Mouse (Mus musculus) hindbrain, embryonic 13.5 days (tissue): Measurements from ENCODE around the gene Fam76b. TPM values are rescaled to one million over a fixed set of nuclear protein-coding genes. Genes with fewer than 3 reads are reported as not detected.
"Not testable (repeated sequence)": the region's sequence is repeated elsewhere in the genome, so short reads cannot be mapped to it uniquely, and the experiment has no call there.

Source experiments
- ATAC-seq: fragments of 200-750 bp; cut with Nextera tagmentation; 2 replicates; pipeline ENCODE4 v1.8.0; 2017; ENCODE audit warnings: moderate TSS enrichment; ENCODE audit not compliant: low FRiP score
- H3K27ac ChIP-seq: fragments of 300-500 bp; sonication (generic); 2 replicates; pipeline ENCODE4 v1.5.1; 2015; ENCODE audit warnings: inconsistent platforms, mild to moderate bottlenecking, moderate library complexity
- H3K27me3 ChIP-seq: fragments of 300-500 bp; sonication (generic); 2 replicates; pipeline ENCODE4 v1.6.1; 2015; ENCODE audit warnings: mild to moderate bottlenecking, inconsistent platforms
- H3K36me3 ChIP-seq: fragments of 300-500 bp; sonication (generic); 2 replicates; pipeline ENCODE4 v1.6.1; 2015; ENCODE audit warnings: mild to moderate bottlenecking, inconsistent platforms
- H3K4me1 ChIP-seq: fragments of 300-500 bp; sonication (generic); replicated peaks from 2 replicates; pipeline ENCODE4 v1.6.1; 2015; ENCODE audit warnings: inconsistent platforms
- H3K4me2 ChIP-seq: fragments of 300-500 bp; sonication (generic); 2 replicates; pipeline ENCODE4 v1.6.1; 2015; ENCODE audit warnings: inconsistent platforms, mild to moderate bottlenecking, moderate library complexity
- H3K4me3 ChIP-seq: fragments of 300-500 bp; sonication (generic); 2 replicates; pipeline ENCODE4 v1.5.1; 2015; ENCODE audit warnings: mild to moderate bottlenecking, inconsistent platforms
- H3K9ac ChIP-seq: fragments of 300-500 bp; sonication (generic); 2 replicates; pipeline ENCODE4 v1.6.1; 2015; ENCODE audit warnings: mild to moderate bottlenecking, inconsistent platforms
- H3K9me3 ChIP-seq: fragments of 300-500 bp; sonication (generic); 2 replicates; pipeline ENCODE4 v1.6.1; 2016; ENCODE audit warnings: inconsistent platforms
- WGBS: fragments of 180-500 bp; shearing (Covaris S2); methylation state at CpG from one replicate; pipeline ENCODE4 v1.1.7; 2015; 5-methylcytosine and 5-hydroxymethylcytosine counted together
- polyA plus RNA-seq: library from polyadenylated mRNA; unstranded; fragments of >200 nt; fragmentation: Nextera tagmentation; extraction: Ambion mirVana; gene quantifications from 2 replicates; pipeline ENCODE4 v1.2.1, GENCODE M21; 2015

The Fam76b gene
- polyA plus RNA-seq: 21.3 and 23.4 TPM in 2 replicates

DNA sequence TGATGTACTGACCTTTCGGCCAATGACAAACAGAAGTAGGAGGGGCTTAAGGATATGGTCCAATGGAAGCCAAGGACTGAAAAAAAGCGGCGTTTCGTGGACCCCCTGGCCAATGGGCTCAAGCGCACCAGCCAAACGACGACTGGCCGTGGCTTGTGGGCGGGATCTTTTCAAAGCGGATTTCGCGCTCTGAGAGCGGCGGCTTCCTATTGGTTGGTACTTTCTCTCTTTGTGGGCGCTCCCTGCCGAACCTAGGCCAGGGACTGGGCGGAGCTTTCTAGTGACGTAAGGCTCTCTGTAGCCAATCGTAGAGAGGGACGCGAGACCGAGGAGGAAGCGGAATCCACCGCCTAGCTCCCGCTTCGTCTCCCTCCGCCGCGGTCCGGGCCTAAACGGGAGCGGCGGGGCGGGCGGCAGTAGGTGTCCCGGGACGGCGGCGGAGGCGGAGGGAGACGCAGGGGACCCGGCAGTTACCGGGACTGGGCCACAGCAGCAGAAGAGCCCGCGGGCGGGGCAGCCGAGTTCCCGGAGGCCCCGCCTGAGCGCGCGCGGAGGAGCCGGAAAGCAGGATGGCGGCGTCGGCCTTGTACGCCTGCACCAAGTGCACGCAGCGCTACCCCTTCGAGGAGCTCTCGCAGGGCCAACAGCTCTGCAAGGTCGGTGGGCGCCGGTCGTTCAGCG, at the start of gene Fam76b:
Fam76b (plus strand) TSS at position 311 of the 681 bp plus-strand sequence.
- Histone ChIP-seq H3K36me3 (peaks cover 20% of the 10 kb centered on the region), H3K4me2 (peak within 1 kb of the TSS; percentile 83), H3K4me3 (peak within 1 kb of the TSS; percentile 84), H3K27ac (peak within 1 kb of the TSS; percentile 99), H3K27me3 (no peaks in the 10 kb centered on the region), H3K9ac (peak within 1 kb of the TSS; percentile 94), H3K4me1 (peaks cover 30% of the 10 kb centered on the region), H3K9me3 (no peaks in the 10 kb centered on the region)
- ATAC-seq: peak; percentile 96
- under 1% methylated on average over 67 of the region's 67 CpGs for WGBS

DNA sequence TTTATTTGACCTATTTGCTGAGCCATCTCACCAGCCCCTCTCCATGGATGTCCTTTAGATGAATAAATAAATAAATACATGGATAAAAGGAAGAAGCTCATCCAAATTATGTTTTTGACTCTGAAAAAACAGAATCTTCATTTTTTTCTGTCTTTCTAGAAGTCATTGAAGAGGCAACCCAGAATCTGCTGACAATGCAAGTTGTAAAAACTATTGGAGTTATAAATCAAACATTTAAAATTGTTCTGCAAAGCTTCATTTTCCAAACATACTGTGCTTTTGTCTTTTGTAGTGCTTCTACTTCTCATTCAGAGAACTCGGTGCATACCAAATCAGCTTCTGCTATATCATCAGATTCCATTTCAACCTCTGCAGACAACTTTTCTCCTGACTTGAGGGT, 45.5 kb upstream of the Fam76b start:
- Histone ChIP-seq H3K27ac (no peak overlapping the region), H3K4me1 (no peaks in the 10 kb centered on the region), H3K9me3 (0 out of 2 replicates have a peak, but pooled peaks cover 4% of the 10 kb centered on the region), H3K4me3 (no peak overlapping the region), H3K9ac (no peak overlapping the region), H3K4me2 (no peak overlapping the region), H3K36me3 (peaks cover 22% of the 10 kb centered on the region), H3K27me3 (no peaks in the 10 kb centered on the region)
- WGBS: 98% methylated on average over 1 of the region's 1 CpGs
- no peak for ATAC-seq

DNA sequence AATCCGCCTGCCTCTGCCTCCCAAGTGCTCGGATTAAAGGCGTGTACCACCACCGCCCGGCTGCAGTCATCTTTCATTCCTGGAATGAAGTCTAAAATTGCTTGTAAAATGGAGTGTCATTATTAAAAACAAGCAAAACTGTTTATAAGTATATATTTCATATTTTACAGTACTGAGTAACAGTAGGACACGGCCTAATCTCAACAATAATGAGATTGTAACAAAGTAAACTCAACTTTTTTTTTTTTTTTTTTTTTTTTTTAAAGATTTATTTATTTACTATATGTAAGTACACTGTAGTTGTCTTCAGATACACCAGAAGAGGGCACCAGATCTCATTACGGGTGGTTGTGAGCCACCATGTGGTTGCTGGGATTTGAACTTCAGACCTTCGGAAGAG, 36.7 kb upstream of the Fam76b start:
- H3K4me3 ChIP-seq, H3K9me3 ChIP-seq, H3K4me2 ChIP-seq, H3K4me1 ChIP-seq, H3K9ac ChIP-seq, H3K27me3 ChIP-seq, ATAC-seq, H3K27ac ChIP-seq: not testable (repeated sequence)
- H3K36me3 ChIP-seq: peaks cover 55% of the 10 kb centered on the region
- WGBS: 98% methylated on average over 7 of the region's 8 CpGs

DNA sequence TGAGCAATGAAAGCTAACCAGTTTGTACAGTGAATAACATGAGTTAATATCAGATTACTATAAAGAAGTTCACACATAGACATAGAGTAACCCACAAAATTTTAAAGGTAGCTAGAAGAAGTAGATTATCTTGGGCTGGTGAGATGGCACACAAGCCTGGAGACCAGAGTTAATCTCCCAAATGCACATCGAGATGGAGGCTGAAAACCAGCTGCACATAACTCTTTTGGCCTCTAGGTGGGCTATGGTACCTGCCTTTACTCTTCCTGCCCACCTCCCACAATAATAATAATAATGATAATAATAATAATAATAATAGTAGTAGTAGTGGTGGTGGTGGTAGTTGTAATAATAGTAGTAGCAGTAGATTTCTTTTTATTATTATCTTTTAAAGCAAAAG, 33.2 kb upstream of the Fam76b start:
- WGBS: 88% methylated on average over 1 of the region's 1 CpGs
- no peak overlapping the region for H3K27ac ChIP-seq
- H3K4me2 ChIP-seq: no peak overlapping the region
- ATAC-seq: no peak
- H3K9me3 ChIP-seq: no peaks in the 10 kb centered on the region
- H3K27me3 ChIP-seq: no peaks in the 10 kb centered on the region
- H3K9ac ChIP-seq: no peak overlapping the region
- no peaks in the 10 kb centered on the region for H3K4me1 ChIP-seq
- peaks cover 54% of the 10 kb centered on the region for H3K36me3 ChIP-seq
- H3K4me3 ChIP-seq: no peak overlapping the region

DNA sequence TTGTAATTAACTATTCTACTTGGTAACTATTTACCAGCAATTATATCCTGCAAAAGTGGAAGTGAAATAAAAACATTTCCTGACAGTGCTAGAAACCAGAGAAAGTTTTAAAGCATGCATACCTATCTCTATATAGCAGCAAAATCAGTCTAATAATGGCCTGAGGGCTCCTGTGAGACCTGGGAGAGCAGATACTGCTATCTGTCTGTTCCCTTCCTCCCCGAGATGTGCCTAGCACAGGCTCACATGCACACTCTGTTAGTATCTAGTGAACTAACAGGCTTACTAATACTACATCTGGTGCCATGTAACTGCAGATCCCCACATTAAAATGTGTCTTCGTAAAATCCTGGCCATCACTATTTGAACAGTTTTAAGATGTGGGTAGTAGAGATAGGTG, 32.8 kb upstream of the Fam76b start:
- no peak for ATAC-seq
- H3K27ac ChIP-seq: no peak overlapping the region
- H3K36me3 ChIP-seq: peaks cover 54% of the 10 kb centered on the region
- H3K9me3 ChIP-seq: no peaks in the 10 kb centered on the region
- H3K4me2 ChIP-seq: no peak overlapping the region
- no peaks in the 10 kb centered on the region for H3K27me3 ChIP-seq
- no peak overlapping the region for H3K9ac ChIP-seq
- H3K4me1 ChIP-seq: no peaks in the 10 kb centered on the region
- 98% methylated on average over 2 of the region's 2 CpGs for WGBS
- no peak overlapping the region for H3K4me3 ChIP-seq

DNA sequence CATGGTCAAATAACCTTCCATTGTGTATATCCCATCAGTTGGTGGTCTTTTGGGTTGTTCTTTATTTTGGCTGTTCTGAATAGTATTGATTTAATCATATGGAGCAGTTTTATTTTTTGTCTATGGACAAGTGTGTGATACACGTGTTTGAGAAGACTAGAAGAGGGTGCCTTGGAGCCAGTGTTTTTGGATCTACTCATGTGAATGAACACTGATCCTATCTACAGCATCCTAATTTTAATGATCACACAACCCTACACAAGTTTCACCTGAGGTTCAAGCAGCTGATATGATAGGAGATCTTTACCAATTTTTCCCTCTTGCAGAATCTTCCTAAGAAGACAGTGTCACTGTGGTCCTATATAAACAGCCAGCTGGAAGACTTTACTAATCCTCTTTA, 23.0 kb upstream of the Fam76b start:
- H3K9ac ChIP-seq: no peak overlapping the region
- no peaks in the 10 kb centered on the region for H3K9me3 ChIP-seq
- no peaks in the 10 kb centered on the region for H3K27me3 ChIP-seq
- H3K4me2 ChIP-seq: no peak overlapping the region
- no peak overlapping the region for H3K27ac ChIP-seq
- no peak for ATAC-seq
- WGBS: 87% methylated on average over 1 of the region's 1 CpGs
- H3K36me3 ChIP-seq: peaks cover 69% of the 10 kb centered on the region
- H3K4me3 ChIP-seq: no peak overlapping the region
- no peaks in the 10 kb centered on the region for H3K4me1 ChIP-seq

DNA sequence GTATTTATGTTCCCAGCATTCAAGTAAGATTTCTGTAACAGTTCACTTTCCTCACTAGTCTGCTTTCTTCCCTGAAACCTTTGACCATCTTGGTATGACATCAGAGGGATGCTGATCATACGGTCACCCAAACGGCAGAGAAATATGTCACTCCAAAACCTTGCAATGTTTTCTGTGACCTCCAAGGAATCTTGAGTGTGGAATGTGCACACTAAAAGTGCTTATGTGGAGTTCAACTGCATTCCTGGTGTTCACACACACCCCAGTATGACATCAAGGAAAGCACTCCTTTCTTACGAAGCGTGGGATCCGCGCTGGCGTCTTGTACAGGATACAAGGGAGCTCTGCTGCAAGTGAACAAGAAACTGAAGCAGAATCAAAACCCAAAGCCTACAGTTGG, 20.7 kb upstream of the Fam76b start:
- Histone ChIP-seq H3K27ac (no peak overlapping the region), H3K27me3 (no peaks in the 10 kb centered on the region), H3K36me3 (peaks cover 73% of the 10 kb centered on the region), H3K4me2 (no peak overlapping the region), H3K4me3 (no peak overlapping the region), H3K9ac (no peak overlapping the region), H3K9me3 (no peaks in the 10 kb centered on the region), H3K4me1 (no peaks in the 10 kb centered on the region)
- 92% methylated on average over 7 of the region's 7 CpGs for WGBS
- no peak for ATAC-seq

DNA sequence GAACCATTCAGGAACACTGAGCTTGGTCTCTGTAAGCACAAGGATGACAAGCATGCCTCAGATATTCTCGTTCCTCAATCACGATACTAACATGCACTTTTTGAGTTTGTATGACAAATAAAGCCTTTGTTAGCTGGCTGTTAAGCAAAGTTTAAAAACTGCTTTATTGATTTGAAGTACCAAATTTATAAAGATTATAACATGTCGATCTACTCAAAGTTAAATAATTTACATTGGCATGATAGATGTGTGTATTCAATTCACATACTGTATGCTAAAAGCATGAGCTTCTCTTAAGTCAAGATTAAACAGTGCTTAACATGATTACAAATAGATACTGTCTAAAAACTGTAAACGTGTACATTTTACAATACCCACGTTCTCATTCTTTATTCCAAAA, 19.9 kb upstream of the Fam76b start:
- no peaks in the 10 kb centered on the region for H3K9me3 ChIP-seq
- WGBS: 94% methylated on average over 5 of the region's 5 CpGs
- H3K36me3 ChIP-seq: peaks cover 79% of the 10 kb centered on the region

DNA sequence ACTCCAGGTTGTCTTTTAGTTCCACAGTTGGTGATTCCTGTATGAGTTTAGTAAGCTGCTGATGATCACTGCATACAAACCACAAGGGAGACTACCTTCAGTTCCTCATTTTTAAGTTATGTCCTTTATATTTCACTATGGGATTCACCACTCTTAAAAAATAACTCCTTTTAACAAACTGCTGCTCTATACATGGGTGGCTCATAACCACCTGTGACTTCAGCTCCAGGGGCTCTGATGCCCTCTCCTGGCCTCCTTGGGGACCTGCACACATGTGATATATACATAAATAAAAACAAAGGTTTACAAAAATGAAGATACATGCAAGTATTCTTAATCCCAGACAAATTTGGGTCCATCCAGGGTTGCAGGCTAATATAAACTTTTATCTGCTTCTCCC, 17.6 kb upstream of the Fam76b start:
- H3K4me1 ChIP-seq: no peaks in the 10 kb centered on the region
- no peak overlapping the region for H3K27ac ChIP-seq
- H3K4me2 ChIP-seq: no peak overlapping the region
- no peak overlapping the region for H3K9ac ChIP-seq
- no peaks in the 10 kb centered on the region for H3K9me3 ChIP-seq
- ATAC-seq: no peak
- no peak overlapping the region for H3K4me3 ChIP-seq
- no peaks in the 10 kb centered on the region for H3K27me3 ChIP-seq
- peaks cover 71% of the 10 kb centered on the region for H3K36me3 ChIP-seq

More for the DNA sequence above, 19.9 kb upstream of the Fam76b start:
- H3K4me1 ChIP-seq: no peaks in the 10 kb centered on the region
- H3K9ac ChIP-seq: no peak overlapping the region
- no peaks in the 10 kb centered on the region for H3K27me3 ChIP-seq
- H3K4me2 ChIP-seq: no peak overlapping the region
- no peak for ATAC-seq
- H3K4me3 ChIP-seq: no peak overlapping the region
- no peak overlapping the region for H3K27ac ChIP-seq

DNA sequence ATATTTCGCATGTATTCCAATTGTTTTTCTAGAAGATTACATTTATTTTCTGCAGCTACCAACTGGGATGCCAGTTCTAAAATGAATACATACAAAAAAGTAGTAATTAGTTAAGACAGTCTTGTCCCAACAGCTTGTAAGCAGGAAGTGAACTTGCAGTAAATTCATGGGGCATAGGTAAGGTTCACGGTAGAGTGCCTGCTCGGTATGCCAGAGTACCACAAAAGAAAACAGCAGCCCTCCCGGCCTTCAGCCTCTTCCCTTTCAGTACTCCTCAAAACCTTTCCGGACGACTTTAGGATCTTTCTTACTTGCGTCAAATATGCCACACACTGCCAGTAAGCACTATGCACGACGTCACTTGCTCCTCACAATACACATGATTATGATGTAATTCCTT, 9.1 kb upstream of the Fam76b start:
- Histone ChIP-seq H3K4me3 (no peak overlapping the region), H3K27me3 (no peaks in the 10 kb centered on the region), H3K9me3 (no peaks in the 10 kb centered on the region), H3K9ac (no peak overlapping the region), H3K27ac (no peak overlapping the region), H3K4me1 (0 out of 2 replicates have a peak, but pooled peaks cover 5% of the 10 kb centered on the region), H3K36me3 (peaks cover 63% of the 10 kb centered on the region), H3K4me2 (no peak overlapping the region)
- ATAC-seq: no peak
- 89% methylated on average over 9 of the region's 9 CpGs for WGBS

DNA sequence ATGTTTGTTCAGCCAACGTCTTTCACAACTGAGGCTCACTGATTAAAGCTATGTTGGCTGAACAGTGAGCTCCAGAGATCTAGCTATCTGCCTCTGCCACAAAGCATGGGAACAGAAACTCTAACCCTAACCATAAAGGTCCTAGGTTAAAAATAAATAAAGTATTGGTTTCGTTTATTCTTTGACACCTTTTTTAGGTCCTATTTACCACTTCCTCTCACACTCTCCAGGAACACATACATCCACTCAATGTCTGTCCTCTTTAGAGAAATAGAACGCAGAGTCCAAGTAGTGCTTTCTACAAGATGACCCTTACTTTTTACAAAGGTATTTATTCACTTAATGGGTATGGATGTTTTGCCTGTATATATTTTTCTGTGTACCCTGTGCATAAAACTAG, 6.7 kb upstream of the Fam76b start:
- H3K9me3 ChIP-seq: no peaks in the 10 kb centered on the region
- H3K27me3 ChIP-seq: no peaks in the 10 kb centered on the region
- peaks cover 48% of the 10 kb centered on the region for H3K36me3 ChIP-seq
- no peak overlapping the region for H3K9ac ChIP-seq
- peaks cover 21% of the 10 kb centered on the region for H3K4me1 ChIP-seq
- ATAC-seq: no peak
- no peak overlapping the region for H3K4me2 ChIP-seq
- H3K4me3 ChIP-seq: no peak overlapping the region
- H3K27ac ChIP-seq: no peak overlapping the region
- 94% methylated on average over 3 of the region's 3 CpGs for WGBS

DNA sequence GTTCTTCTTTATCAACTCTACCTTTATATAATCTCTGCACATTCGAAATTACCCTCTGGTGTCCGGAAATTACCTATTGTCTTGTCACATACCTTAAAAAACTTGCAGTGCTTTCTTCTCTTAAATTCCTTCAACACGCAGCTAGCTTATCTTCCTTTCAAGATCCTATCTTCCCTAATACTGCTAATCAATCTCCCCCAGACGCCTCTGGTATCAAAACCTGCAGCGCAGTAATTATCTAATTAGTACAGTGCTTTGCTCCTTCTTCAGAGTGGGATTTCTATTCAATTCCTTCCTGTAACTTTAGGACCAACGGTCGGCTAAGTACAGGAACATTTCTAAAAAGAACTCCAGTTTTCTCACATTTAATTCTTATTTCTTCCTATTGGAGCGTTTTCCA, 1.6 kb upstream of the Fam76b start:
- no peaks in the 10 kb centered on the region for H3K27me3 ChIP-seq
- H3K9ac ChIP-seq: peak overlapping the region; percentile 90
- peak overlapping the region; percentile 97 for H3K27ac ChIP-seq
- H3K4me1 ChIP-seq: peaks cover 33% of the 10 kb centered on the region
- peaks cover 8% of the 10 kb centered on the region for H3K36me3 ChIP-seq
- WGBS: 5% methylated on average over 8 of the region's 8 CpGs
- H3K4me2 ChIP-seq: peak overlapping the region; percentile 75
- H3K4me3 ChIP-seq: peak overlapping the region; percentile 84
- H3K9me3 ChIP-seq: no peaks in the 10 kb centered on the region
- no peak for ATAC-seq

DNA sequence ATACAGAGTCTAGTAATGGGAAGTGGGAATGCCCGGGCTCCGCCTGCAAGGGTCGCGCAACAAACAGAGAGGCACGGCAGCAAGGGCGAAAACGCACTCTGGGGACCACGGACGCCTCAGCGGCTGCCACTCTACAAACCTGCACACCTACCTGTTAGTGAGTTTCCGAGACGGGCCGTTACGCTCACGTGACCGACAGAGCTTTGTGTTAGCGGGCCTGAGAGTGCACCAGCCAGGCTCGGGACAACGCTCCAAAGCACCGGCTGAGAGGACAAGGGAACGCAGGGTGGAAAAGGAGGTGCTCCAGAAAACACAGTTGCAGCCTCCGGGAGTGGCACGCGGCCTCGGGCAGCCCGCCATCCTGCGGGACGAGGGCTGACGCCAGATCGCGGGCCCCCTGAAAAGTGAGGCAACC, 1.1 kb upstream of the Fam76b start:
- Histone ChIP-seq H3K27me3 (no peaks in the 10 kb centered on the region), H3K9me3 (no peaks in the 10 kb centered on the region), H3K4me3 (peak overlapping the region; percentile 84), H3K27ac (peak overlapping the region; percentile 97), H3K36me3 (peaks cover 10% of the 10 kb centered on the region), H3K9ac (peak overlapping the region; percentile 90), H3K4me2 (peak overlapping the region; percentile 75), H3K4me1 (peaks cover 33% of the 10 kb centered on the region)
- ATAC-seq: peak; percentile 18
- WGBS: under 1% methylated on average over 31 of the region's 31 CpGs
